Mouse (Mus musculus) thymus, adult 18-20 months (tissue): ENCODE data around the gene Srpk3.
"Not testable (repeated sequence)": the region's sequence is repeated elsewhere in the genome, so short reads cannot be mapped to it uniquely, and the experiment has no call there.

Source experiments
- DNase-seq, 2 experiments: peaks; one replicate each; pipeline ENCODE4 v3.0.0; 2022; ENCODE audit warnings: mixed read lengths in 2 of 2

Gene Srpk3

GRCm38 (mm10) chrX:73774168-73774760 is at the start of gene Srpk3:
TSS of gene Srpk3 (plus strand) at chrX:73774405.
- DNase-seq: no peak

DNA sequence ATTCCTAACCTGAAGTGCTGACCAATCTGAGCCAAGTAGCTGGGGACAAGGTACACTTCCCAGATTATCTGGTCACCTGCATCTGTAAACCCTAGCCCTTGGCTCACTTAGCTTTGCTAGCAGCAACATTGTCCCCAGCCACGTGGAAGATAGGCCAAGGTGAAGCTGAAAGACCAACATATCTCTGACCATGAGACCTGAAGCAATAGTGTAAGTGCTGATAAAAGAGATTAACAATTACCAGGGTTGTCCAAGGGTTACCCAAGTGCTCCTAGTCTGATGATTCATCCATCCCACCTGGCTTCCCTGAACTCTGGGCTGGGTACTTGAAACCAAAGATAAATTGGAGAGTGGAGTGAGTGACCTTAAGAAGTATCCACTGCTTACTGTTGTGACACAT is 43.3 kb upstream of the Srpk3 start:
- DNase-seq: no peak

- DNase-seq: no peak
Observed at GRCm38 (mm10) chrX:73738155-73738554, 36.0 kb upstream of the Srpk3 start.

GRCm38 (mm10) chrX:73739151-73739550 is 35.1 kb upstream of the Srpk3 start:
- no peak for DNase-seq

DNA sequence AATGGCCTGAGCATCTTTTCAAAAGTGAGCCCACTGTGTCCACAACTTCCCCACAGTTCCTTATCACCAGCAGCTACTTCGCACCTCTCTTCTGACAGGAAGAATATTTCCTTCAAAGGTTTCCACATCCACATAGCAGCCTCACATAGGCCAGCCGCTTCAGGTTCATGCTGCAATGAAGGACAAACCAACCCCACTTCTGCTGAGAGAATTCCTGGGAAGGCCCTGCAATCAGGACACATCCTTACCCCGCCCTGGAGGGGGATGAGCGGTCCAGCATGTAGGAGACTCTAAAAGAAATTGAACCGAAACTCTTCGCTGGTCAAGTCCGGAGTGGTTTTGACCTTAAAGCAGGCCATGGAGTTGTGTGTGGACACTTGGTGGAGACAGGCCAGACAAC is 34.4 kb upstream of the Srpk3 start:
- DNase-seq: not testable (repeated sequence)

DNA sequence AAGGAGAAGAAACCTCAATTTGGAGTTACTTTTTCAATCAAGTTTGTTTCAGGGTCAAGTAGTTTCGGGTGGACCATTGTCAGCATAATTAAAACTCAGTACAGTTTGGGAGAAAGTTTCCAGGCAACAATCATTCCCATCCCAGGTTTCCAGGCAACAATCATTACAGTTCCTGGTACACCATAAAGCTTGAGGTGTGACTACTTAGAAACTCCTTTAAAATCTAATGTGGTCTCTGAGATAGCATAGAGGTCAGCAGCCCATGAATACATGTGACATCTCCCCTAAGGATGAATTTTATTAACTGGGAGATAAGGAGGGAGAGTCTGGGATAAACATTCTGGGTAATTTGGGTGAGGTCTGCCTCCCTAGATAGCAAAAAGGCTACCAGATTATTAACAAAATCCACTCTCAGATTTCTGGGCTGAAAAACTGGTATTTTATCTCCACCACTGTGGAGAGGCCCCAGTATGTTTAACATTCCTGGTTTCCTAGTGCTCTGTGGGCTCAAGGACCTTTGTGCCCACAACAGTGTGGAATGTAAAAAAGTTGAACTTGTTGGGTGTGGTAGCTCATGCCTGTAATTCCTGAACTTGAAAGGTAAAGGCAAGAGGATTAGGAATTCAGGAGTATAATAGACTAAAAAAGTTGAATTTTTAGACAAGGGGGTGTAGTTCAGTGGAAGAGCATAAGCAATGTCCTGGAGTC is 29.3 kb upstream of the Srpk3 start:
- DNase-seq: no peak

GRCm38 (mm10) chrX:73748977-73749376 is 25.2 kb upstream of the Srpk3 start:
- DNase-seq: no peak

GRCm38 (mm10) chrX:73756334-73757140 is 17.7 kb upstream of the Srpk3 start, which contains the start of gene Plxnb3:
TSS of gene Plxnb3 (plus strand) at chrX:73757090.
- no peak for DNase-seq

- no peak for DNase-seq
Observed at GRCm38 (mm10) chrX:73758611-73759290, 15.5 kb upstream of the Srpk3 start.

- no peak for DNase-seq
Observed at GRCm38 (mm10) chrX:73765311-73765710, 8.9 kb upstream of the Srpk3 start.

GRCm38 (mm10) chrX:73767267-73767666 is 6.9 kb upstream of the Srpk3 start:
- no peak for DNase-seq

GRCm38 (mm10) chrX:73774802-73775483 is 738 bp downstream of the Srpk3 start:
- no peak for DNase-seq

DNA sequence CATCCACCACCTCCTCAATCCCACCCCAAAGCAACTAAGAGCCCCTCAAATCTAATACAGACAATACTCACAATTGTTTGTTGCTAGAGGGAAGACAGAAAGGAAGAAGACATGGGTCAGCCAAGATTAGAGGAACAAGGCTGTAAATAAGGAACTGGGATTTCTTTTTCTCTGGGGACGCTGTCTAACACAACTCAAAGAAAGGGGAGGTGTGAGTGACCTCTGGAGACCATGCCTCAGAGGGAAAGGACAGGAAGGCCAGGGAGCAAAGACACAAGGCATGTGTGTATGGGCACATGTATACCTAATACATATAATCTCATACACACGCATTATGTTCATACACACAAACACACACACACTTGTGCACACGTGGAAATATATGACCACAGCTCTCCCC is 8.0 kb downstream of the Srpk3 start:
- DNase-seq: no peak

GRCm38 (mm10) chrX:73785666-73786065 is 11.5 kb downstream of the Srpk3 start:
- DNase-seq: no peak

DNA sequence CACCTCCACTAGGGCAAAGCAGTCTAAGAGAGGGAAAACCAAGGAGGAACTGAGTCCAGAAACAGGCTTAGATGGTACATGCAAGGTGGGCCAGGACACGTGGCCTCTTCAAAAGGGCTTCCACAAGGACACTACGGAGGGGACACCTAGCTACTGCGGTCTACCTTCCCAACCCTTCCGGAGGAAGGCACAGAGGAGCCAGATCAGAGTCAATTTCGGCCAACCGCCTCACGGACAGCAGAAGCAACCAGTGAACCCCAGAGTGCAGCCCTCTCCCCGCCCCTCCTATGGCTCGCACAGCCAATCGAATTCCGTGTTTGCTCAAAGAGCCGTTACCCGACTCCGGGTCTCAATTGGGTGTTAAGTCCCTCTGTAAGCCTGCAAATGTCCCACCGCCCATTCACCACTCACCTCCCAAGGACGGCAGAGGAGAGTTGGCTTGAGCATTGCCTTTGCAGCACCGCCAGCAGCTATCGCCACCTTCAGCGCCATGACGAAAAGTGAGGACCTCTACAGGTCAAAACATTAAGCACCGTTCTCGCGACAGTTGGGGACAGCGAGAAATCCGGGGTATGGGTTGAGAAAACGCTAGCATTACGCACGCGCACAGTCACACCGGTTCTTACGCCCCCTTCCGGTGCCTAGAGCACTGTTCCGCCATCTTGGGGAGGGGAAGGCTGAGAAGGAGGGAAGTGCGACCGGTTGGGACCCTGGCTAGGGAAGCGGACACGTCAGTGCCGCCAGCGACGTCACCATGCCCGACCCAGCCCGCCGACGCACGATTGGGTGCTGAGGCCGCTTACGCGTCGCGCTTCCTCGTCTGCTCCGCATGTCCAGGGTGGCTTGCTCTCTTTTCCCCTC is 12.4 kb downstream of the Srpk3 start, which contains the start of the genes Idh3g and Ssr4:
Gene Idh3g, minus strand, starts transcription at position 534 of the 861 bp plus-strand sequence.
Gene Ssr4, plus strand, starts transcription at position 665 of the 861 bp plus-strand sequence.
- DNase-seq: peak; percentile 87 to 93

- no peak for DNase-seq
Observed at GRCm38 (mm10) chrX:73787225-73787558, 13.0 kb downstream of the Srpk3 start.

- DNase-seq: no peak
Observed at GRCm38 (mm10) chrX:73788501-73788900, 14.3 kb downstream of the Srpk3 start.

GRCm38 (mm10) chrX:73793039-73793438 is 18.8 kb downstream of the Srpk3 start:
- DNase-seq: no peak

DNA sequence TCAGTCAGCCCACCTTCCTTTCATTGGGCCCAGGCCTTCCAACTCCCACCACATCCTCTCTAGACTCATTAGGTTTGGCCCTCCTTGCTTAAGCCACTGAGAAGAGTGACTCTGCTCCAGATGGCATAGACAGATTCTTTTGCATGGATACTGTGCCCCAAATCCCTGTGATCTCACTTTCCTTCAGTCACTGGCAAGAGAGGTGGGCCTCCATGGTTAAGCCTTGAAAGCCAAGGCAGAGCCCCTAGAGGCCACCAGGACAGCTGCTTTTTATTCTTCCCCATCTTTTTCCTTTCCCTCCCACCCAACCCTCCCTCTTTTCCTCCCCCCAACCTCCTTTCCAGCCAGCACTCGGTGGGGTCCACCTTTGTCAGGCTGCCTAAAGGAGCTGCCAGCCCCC is 19.3 kb downstream of the Srpk3 start:
- DNase-seq: no peak

DNA sequence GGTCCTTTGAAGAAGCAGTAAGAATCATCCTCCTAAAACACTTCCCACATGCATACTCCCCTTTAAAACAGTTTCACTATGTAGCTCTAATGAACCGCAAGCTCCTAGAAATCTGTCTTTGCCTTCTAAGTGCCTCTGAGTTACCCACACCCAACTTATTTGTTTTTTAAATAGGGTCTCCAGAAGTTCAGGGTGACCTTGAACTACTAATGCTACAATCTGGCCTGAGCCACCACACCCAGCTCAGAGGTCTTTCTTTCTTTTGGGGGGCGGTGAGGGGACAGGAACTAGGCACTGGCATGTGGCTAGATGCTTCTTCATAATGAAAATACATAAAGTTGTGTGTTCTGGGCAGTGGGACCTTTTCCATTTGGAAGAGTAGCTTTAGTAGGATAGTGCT is 23.3 kb downstream of the Srpk3 start:
- DNase-seq: no peak

DNA sequence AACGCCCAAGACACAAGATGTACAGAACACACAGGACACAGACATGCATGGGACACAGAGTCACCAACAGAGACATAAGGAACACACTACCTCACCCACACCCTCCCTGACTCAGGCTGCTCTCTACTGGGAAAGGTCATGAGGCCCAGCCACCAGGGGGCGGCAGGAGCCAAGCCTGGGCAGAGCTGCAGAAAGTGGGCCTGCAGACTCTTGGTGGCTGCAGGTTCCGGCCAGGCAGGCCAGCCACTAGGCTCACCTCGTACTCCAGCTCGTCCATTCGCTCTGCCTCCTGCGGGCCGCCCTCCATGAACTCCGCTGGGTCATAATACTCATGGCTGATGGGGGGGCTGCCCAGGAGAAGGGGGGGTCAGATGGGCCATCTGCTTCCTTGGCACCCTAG is 24.3 kb downstream of the Srpk3 start:
- DNase-seq: peak; percentile 36 to 46

GRCm38 (mm10) chrX:73805814-73806213 is 31.6 kb downstream of the Srpk3 start:
- no peak for DNase-seq
